Mouse (Mus musculus) MEL (cell line): Measurements from ENCODE around the gene Slc39a11. TPM values are rescaled to one million over a fixed set of nuclear protein-coding genes. Genes with fewer than 3 reads are reported as not detected.
A peak's percentile ranks its signal among the peaks of the same experiment; 100 is the strongest.

Experiments used
- BHLHE40 ChIP-seq: IDR thresholded peaks from 2 replicates; pipeline ENCODE4 v1.6.1; 2012; ENCODE audit warnings: low read depth, mild to moderate bottlenecking, inconsistent platforms, low read length, improper control_type of control experiment, borderline replicate concordance
- CHD1 ChIP-seq: IDR thresholded peaks from 2 replicates; pipeline ENCODE4 v1.6.1; 2012; ENCODE audit warnings: low read depth, mild to moderate bottlenecking, inconsistent platforms, low read length, improper control_type of control experiment
- CHD2 ChIP-seq: IDR thresholded peaks from 2 replicates; pipeline ENCODE4 v1.6.1; 2011; ENCODE audit warnings: low read length, improper control_type of control experiment
- E2F4 ChIP-seq: IDR thresholded peaks from 2 replicates; pipeline ENCODE4 v1.6.1; 2011; ENCODE audit warnings: low read depth, low read length, improper control_type of control experiment, borderline replicate concordance
- EP300 ChIP-seq, 2 experiments: IDR thresholded peaks; 2 replicates each; pipeline ENCODE4 v1.6.1; 2011; ENCODE audit warnings: improper control_type of control experiment in 2 of 2, low read length in 2 of 2, low read depth in 1 of 2, mild to moderate bottlenecking in 1 of 2
- GATA1 ChIP-seq: IDR thresholded peaks from 2 replicates; pipeline ENCODE4 v1.6.1; 2011; ENCODE audit warnings: low read depth, low read length, improper control_type of control experiment
- HCFC1 ChIP-seq: IDR thresholded peaks from 2 replicates; pipeline ENCODE4 v1.6.1; 2012; ENCODE audit warnings: low read depth, mild to moderate bottlenecking, inconsistent platforms, low read length, improper control_type of control experiment, moderate library complexity
- JUND ChIP-seq: IDR thresholded peaks from 2 replicates; pipeline ENCODE4 v1.6.1; 2011; ENCODE audit warnings: low read depth, mild to moderate bottlenecking, improper control_type of control experiment, low read length
- MAFK ChIP-seq: IDR thresholded peaks from 2 replicates; pipeline ENCODE4 v1.6.1; 2011; ENCODE audit warnings: low read depth, mild to moderate bottlenecking, low read length, improper control_type of control experiment, borderline replicate concordance
- MAZ ChIP-seq: IDR thresholded peaks from 2 replicates; pipeline ENCODE4 v1.6.1; 2012; ENCODE audit warnings: low read depth, mild to moderate bottlenecking, inconsistent platforms, low read length, improper control_type of control experiment
- MXI1 ChIP-seq: IDR thresholded peaks from 2 replicates; pipeline ENCODE4 v1.6.1; 2011; ENCODE audit warnings: mild to moderate bottlenecking, low read depth, low read length, improper control_type of control experiment
- NRF1 ChIP-seq: IDR thresholded peaks from 2 replicates; pipeline ENCODE4 v1.6.1; 2014; ENCODE audit warnings: low read depth, mild to moderate bottlenecking, inconsistent platforms, low read length, improper control_type of control experiment, moderate library complexity; ENCODE audit not compliant: poor library complexity, insufficient read depth, severe bottlenecking
- POLR2A ChIP-seq, 2 experiments: IDR thresholded peaks; 2 replicates each; pipeline ENCODE4 v1.6.1; 2011 to 2012; ENCODE audit warnings: low read length in 2 of 2, mild to moderate bottlenecking in 2 of 2, control low read depth in 1 of 2, improper control_type of control experiment in 1 of 2, low read depth in 1 of 2, moderate library complexity in 1 of 2; ENCODE audit not compliant: control insufficient read depth in 1 of 2, insufficient read depth in 1 of 2, poor library complexity in 1 of 2
- POLR2AphosphoS2 ChIP-seq: IDR thresholded peaks from 2 replicates; pipeline ENCODE4 v1.6.1; 2011; ENCODE audit warnings: low read length, improper control_type of control experiment
- POLR2AphosphoS5 ChIP-seq: IDR thresholded peaks from 2 replicates; pipeline ENCODE4 v1.6.1; 2012; ENCODE audit warnings: low read depth, borderline replicate concordance, mild to moderate bottlenecking, inconsistent platforms, low read length, moderate library complexity, mixed read lengths
- RAD21 ChIP-seq: IDR thresholded peaks from 2 replicates; pipeline ENCODE4 v1.6.1; 2011; ENCODE audit warnings: mild to moderate bottlenecking, low read depth, low read length, improper control_type of control experiment
- SMC3 ChIP-seq: IDR thresholded peaks from 2 replicates; pipeline ENCODE4 v1.6.1; 2011; ENCODE audit warnings: low read depth, low read length, improper control_type of control experiment
- TBP ChIP-seq: IDR thresholded peaks from 2 replicates; pipeline ENCODE4 v1.8.0; 2011; ENCODE audit warnings: low read depth, low read length, improper control_type of control experiment
- UBTF ChIP-seq: IDR thresholded peaks from 2 replicates; pipeline ENCODE4 v1.6.1; 2012; ENCODE audit warnings: low read depth, mild to moderate bottlenecking, inconsistent platforms, low read length, improper control_type of control experiment, moderate library complexity, borderline replicate concordance; ENCODE audit not compliant: insufficient read depth
- USF1 ChIP-seq: IDR thresholded peaks from 2 replicates; pipeline ENCODE4 v1.6.1; 2014; ENCODE audit warnings: low read depth, mild to moderate bottlenecking, inconsistent platforms, low read length, improper control_type of control experiment, moderate library complexity
- USF2 ChIP-seq, 2 experiments: IDR thresholded peaks; 2 replicates each; pipeline ENCODE4 v1.6.1; 2011 to 2012; ENCODE audit warnings: improper control_type of control experiment in 2 of 2, low read length in 2 of 2, borderline replicate concordance in 1 of 2, inconsistent platforms in 1 of 2, low read depth in 1 of 2, mild to moderate bottlenecking in 1 of 2; ENCODE audit not compliant: insufficient read depth in 1 of 2
- ZKSCAN1 ChIP-seq: IDR thresholded peaks from 2 replicates; pipeline ENCODE4 v1.6.1; 2012; ENCODE audit warnings: low read depth, mild to moderate bottlenecking, inconsistent platforms, low read length, improper control_type of control experiment, moderate library complexity
- ZMIZ1 ChIP-seq: IDR thresholded peaks from 2 replicates; pipeline ENCODE4 v1.6.1; 2012; ENCODE audit warnings: low read depth, mild to moderate bottlenecking, inconsistent platforms, low read length, improper control_type of control experiment, moderate library complexity
- ZNF384 ChIP-seq: IDR thresholded peaks from 2 replicates; pipeline ENCODE4 v1.6.1; 2012; ENCODE audit warnings: low read depth, mild to moderate bottlenecking, inconsistent platforms, low read length, improper control_type of control experiment
- polyA plus RNA-seq, 2 experiments: library from polyadenylated mRNA; stranded (reverse) in 1 of 2; unstranded in 1 of 2; fragments of >175 nt in 1 of 2; fragments of >200 nt in 1 of 2; gene quantifications; 2 replicates each; pipeline versions ENCODE4 v1.2.1 to v1.2.4; 2012; ENCODE audit warnings: low replicate concordance in 2 of 2, low read depth in 1 of 2; ENCODE audit not compliant: insufficient read length in 2 of 2, insufficient read depth in 1 of 2, missing spikeins in 1 of 2
- total RNA-seq: library from RNA; depleted of rRNA; stranded (reverse); fragments of 300-350 nt; gene quantifications from 2 replicates; pipeline ENCODE4 v1.2.3, GENCODE M21; 2012

The Slc39a11 gene
- total and polyA plus RNA-seq, 3 experiments: 34.2 to 45.6 TPM; not detected in 1

DNA sequence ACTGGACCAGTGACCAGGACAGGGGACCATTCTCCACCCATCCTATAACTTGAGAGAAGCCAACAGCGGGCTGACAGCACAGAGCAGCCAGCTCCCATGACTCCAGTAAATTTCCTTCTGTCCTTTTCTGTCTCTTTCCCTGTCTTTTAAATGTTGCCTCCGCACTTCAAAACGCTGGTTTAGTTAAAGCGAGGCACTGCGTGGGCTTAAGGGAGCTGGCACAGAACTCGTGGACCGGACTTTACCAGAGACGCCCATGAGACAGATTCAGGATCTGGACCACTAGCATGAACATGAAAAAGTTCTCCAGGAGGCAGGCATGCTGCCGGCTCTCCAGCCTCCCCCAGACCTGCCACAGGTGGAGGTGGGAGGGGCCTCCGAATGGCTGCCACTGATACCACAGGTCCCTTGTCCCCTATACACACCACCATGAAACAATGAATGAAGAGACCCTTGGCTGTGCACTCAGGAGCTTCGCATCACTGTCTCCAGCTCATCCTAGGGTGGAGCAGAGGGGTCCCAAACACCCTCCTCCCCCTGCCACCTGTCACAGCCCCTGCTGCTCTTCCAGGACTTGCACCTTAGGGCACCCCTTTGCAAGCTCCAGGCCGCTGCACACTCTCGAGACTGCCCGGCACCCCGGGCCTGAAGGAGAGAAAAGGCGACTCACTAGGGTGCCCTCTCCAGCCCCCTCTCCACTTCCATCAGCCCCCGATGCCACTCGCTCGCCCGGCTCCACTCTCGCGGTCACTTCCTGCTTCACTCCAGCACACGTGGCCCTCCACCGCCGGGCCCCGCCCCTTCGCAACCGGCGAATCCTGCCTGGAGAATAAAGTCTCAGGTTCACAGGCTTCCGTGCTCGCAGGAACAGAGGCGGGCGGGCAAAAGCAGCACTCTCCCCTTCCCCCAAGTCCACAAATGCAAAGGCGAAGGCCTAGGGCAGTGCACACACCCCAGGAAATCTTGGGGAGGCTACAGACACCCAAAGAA, 84.6 kb downstream of the Slc39a11 start (continued):
- TF ChIP-seq GATA1 (no peak), CHD2 (peak; percentile 34; the same call in 1 of the 2 replicates), E2F4 (no peak), MXI1 (peak; percentile 100), UBTF (no peak), POLR2AphosphoS2 (peak; percentile 73), RAD21 (no peak), MAFK (no peak), POLR2AphosphoS5 (no peak), ZNF384 (no peak), SMC3 (no peak), MAZ (peak; percentile 85), ZKSCAN1 (no peak), BHLHE40 (peak; percentile 35; the same call in 1 of the 2 replicates), HCFC1 (peak; percentile 81), TBP (peak; percentile 45; the same call in 1 of the 2 replicates), CHD1 (no peak), USF1 (peak; percentile 95), USF2 (IDR thresholded peaks at IDR 0.05; ENCODE audit: borderline replicate concordance in 1 of 2, insufficient read depth in 1 of 2, low read depth in 1 of 2, low read length in 2 of 2) (peak in 1 of 2 experiments; percentile 72; a peak in 2 of 4 replicates), NRF1 (no peak), POLR2A (IDR thresholded peaks at IDR 0.05; ENCODE audit: control insufficient read depth in 1 of 2, insufficient read depth in 1 of 2, low read depth in 1 of 2, low read length in 2 of 2, poor library complexity in 1 of 2) (peak; percentile 73 to 82), JUND (no peak), ZMIZ1 (no peak), EP300 (IDR thresholded peaks at IDR 0.05; ENCODE audit: low read depth in 1 of 2, low read length in 2 of 2) (peak in 1 of 2 experiments; percentile 64; a peak in 2 of 4 replicates)
